ENCODE assay signal across 9 mouse cellular contexts in genomic region chr5:133885016-133885415, GRCm38 (mm10).
DNase-seq lines count a peak whose midpoint lies in the region; ATAC-seq and TF ChIP-seq lines count a peak whose summit lies in the region.
"Had no signal": no experiment of that assay in that cellular context is flagged by ENCODE, and none has a peak within 500 bp of the region (broad histone marks: within the 10 kb centered on the region; RNA-seq: fewer than 3 reads in every experiment).

No protein-coding gene starts in this region.

- H3K9ac ChIP-seq in hindbrain, postnatal 0 days (replicated peaks; ENCODE audit: low read length) = no peak overlapping the region

- 11% methylated on average over 6 of the region's 6 CpGs for WGBS in hindbrain, postnatal 0 days

- intact Hi-C loops in left cerebral cortex, postnatal 4 days (cut with DNase I) = no loop called here

- H3K27ac ChIP-seq in hindbrain, postnatal 0 days = peak overlapping the region; percentile 32; the same call in 1 of the 2 replicates

- peak; percentile 57 for DNase-seq in adrenal gland, postnatal 25 days
- DNase-seq in cerebellum, adult 9-11 months = peak; percentile 80
- peak; percentile 13 to 18 for DNase-seq in frontal cortex, postnatal 14 days (ENCODE audit: low spot score in 2 of 2)
- DNase-seq in hindbrain, postnatal 0 days (ENCODE audit: low spot score) = peak; percentile 94
- peak; percentile 95 for DNase-seq in left cerebral cortex, postnatal 4 days
- peak; percentile 22 for DNase-seq in neural tube, embryonic 10.5 days (ENCODE audit: extremely low spot score, low spot score)
- DNase-seq in thymus, postnatal 25 days = no peak
- DNase-seq in spleen, adult 12 weeks (ENCODE audit: low spot score) = no peak

- peak; percentile 92 for ATAC-seq in hindbrain, postnatal 0 days

- H3K4me3 ChIP-seq in hindbrain, postnatal 0 days (ENCODE audit: low read length) = no peak overlapping the region
- H3K4me3 ChIP-seq: megakaryocyte, embryonic 14.5 days had no signal

- TF ChIP-seq CTCF in hindbrain, postnatal 0 days (IDR thresholded peaks at IDR 0.05; ENCODE audit: low read depth) = peak; percentile 29

- H3K36me3 ChIP-seq in hindbrain, postnatal 0 days (ENCODE audit: insufficient read depth, low read length) = no peaks in the 10 kb centered on the region

- H3K4me1 ChIP-seq in hindbrain, postnatal 0 days (ENCODE audit: insufficient read depth, low read length) = peaks cover 7% of the 10 kb centered on the region
- H3K4me1 ChIP-seq: megakaryocyte, embryonic 14.5 days had no signal

- H3K4me2 ChIP-seq in hindbrain, postnatal 0 days (ENCODE audit: low read depth, low read length) = no peak overlapping the region

- no peaks in the 10 kb centered on the region for H3K27me3 ChIP-seq in hindbrain, postnatal 0 days (ENCODE audit: insufficient read depth, low read length)
- H3K27me3 ChIP-seq: megakaryocyte, embryonic 14.5 days had no signal

- no peaks in the 10 kb centered on the region for H3K9me3 ChIP-seq in hindbrain, postnatal 0 days (ENCODE audit: low read length)

Comparison
In these comparisons a context has a peak if more than half of its experiments do, and no peak if none do; other contexts are left out.
1. DNase-seq: peak in adrenal gland, postnatal 25 days (single experiment), cerebellum, adult 9-11 months (single experiment), frontal cortex, postnatal 14 days (2 of 2), hindbrain, postnatal 0 days (single experiment), left cerebral cortex, postnatal 4 days (single experiment) and neural tube, embryonic 10.5 days (single experiment); none in thymus, postnatal 25 days (single experiment) and spleen, adult 12 weeks (single experiment).